Mouse (Mus musculus): Measurements from ENCODE around the gene Elavl1. TPM values are rescaled to one million over a fixed set of nuclear protein-coding genes. Genes with fewer than 3 reads are reported as not detected.

Gene Elavl1
- polyA plus RNA-seq, 1 experiment, result 20.7 TPM

GRCm38 (mm10) chr8:4247241-4247640 is 78.0 kb downstream of the Elavl1 start:
- H3K36me3 ChIP-seq (ENCODE audit: control insufficient read depth, insufficient read depth, low read length), result peaks cover 47% of the 10 kb centered on the region
- H3K27ac ChIP-seq (ENCODE audit: insufficient read depth, low read depth, low read length), result no peak overlapping the region
- no peaks in the 10 kb centered on the region; the same call in 1 of the 2 replicates for H3K4me1 ChIP-seq (ENCODE audit: control insufficient read depth, insufficient read depth, insufficient read length, low read length)
- no peaks in the 10 kb centered on the region for H3K27me3 ChIP-seq (ENCODE audit: control insufficient read depth, insufficient read depth, low read length)
- H3K4me3 ChIP-seq (ENCODE audit: low read depth, low read length), result no peak overlapping the region
- WGBS, result 73% methylated on average over 8 of the region's 8 CpGs
- TF ChIP-seq POLR2A (IDR thresholded peaks at IDR 0.05; ENCODE audit: low read depth, low read length) (no peak), CTCF (IDR thresholded peaks at IDR 0.05; ENCODE audit: extremely low read depth, insufficient read length, insufficient replicate concordance, low read depth, low read length) (no peak)

GRCm38 (mm10) chr8:4245737-4246136 is 79.5 kb downstream of the Elavl1 start:
- TF ChIP-seq POLR2A (IDR thresholded peaks at IDR 0.05; ENCODE audit: low read depth, low read length) (no peak), CTCF (IDR thresholded peaks at IDR 0.05; ENCODE audit: extremely low read depth, insufficient read length, insufficient replicate concordance, low read depth, low read length) (no peak)
- H3K27me3 ChIP-seq (ENCODE audit: control insufficient read depth, insufficient read depth, low read length), result no peaks in the 10 kb centered on the region
- H3K4me3 ChIP-seq (ENCODE audit: low read depth, low read length), result no peak overlapping the region
- 90% methylated on average over 13 of the region's 13 CpGs for WGBS
- peaks cover 49% of the 10 kb centered on the region for H3K36me3 ChIP-seq (ENCODE audit: control insufficient read depth, insufficient read depth, low read length)
- no peak overlapping the region for H3K27ac ChIP-seq (ENCODE audit: insufficient read depth, low read depth, low read length)
- H3K4me1 ChIP-seq (ENCODE audit: control insufficient read depth, insufficient read depth, insufficient read length, low read length), result no peaks in the 10 kb centered on the region; the same call in 1 of the 2 replicates

- peaks cover 49% of the 10 kb centered on the region for H3K36me3 ChIP-seq (ENCODE audit: control insufficient read depth, insufficient read depth, low read length)
- no peak overlapping the region for H3K4me3 ChIP-seq (ENCODE audit: low read depth, low read length)
- no peak for TF ChIP-seq CTCF (IDR thresholded peaks at IDR 0.05; ENCODE audit: extremely low read depth, insufficient read length, insufficient replicate concordance, low read depth, low read length)
- TF ChIP-seq POLR2A (IDR thresholded peaks at IDR 0.05; ENCODE audit: low read depth, low read length), result no peak
- no peak overlapping the region for H3K27ac ChIP-seq (ENCODE audit: insufficient read depth, low read depth, low read length)
- H3K27me3 ChIP-seq (ENCODE audit: control insufficient read depth, insufficient read depth, low read length), result no peaks in the 10 kb centered on the region
- peaks cover 2% of the 10 kb centered on the region; the same call in 1 of the 2 replicates for H3K4me1 ChIP-seq (ENCODE audit: control insufficient read depth, insufficient read depth, insufficient read length, low read length)
- 91% methylated on average over 5 of the region's 5 CpGs for WGBS
Observed at GRCm38 (mm10) chr8:4245061-4245460, 80.2 kb downstream of the Elavl1 start.

GRCm38 (mm10) chr8:4239193-4239890 is 85.9 kb downstream of the Elavl1 start:
- 2% methylated on average over 19 of the region's 19 CpGs for WGBS
- TF ChIP-seq POLR2A (IDR thresholded peaks at IDR 0.05; ENCODE audit: low read depth, low read length) (no peak), CTCF (IDR thresholded peaks at IDR 0.05; ENCODE audit: extremely low read depth, insufficient read length, insufficient replicate concordance, low read depth, low read length) (no peak)
- Histone ChIP-seq H3K36me3 (ENCODE audit: control insufficient read depth, insufficient read depth, low read length) (peaks cover 20% of the 10 kb centered on the region), H3K4me3 (ENCODE audit: low read depth, low read length) (peak overlapping the region; percentile 83), H3K27me3 (ENCODE audit: control insufficient read depth, insufficient read depth, low read length) (no peaks in the 10 kb centered on the region), H3K4me1 (ENCODE audit: control insufficient read depth, insufficient read depth, insufficient read length, low read length) (peaks cover 11% of the 10 kb centered on the region; the same call in 1 of the 2 replicates), H3K27ac (ENCODE audit: insufficient read depth, low read depth, low read length) (peak overlapping the region; percentile 77)

GRCm38 (mm10) chr8:4238434-4239192 is 86.6 kb downstream of the Elavl1 start, which contains the start of the genes Map2k7 and Gm49320:
Map2k7 (plus strand) TSS chr8:4238740.
Gm49320 (plus strand) TSS chr8:4238865.
- TF ChIP-seq POLR2A (IDR thresholded peaks at IDR 0.05; ENCODE audit: low read depth, low read length) (peak; percentile 67; the same call in 1 of the 2 replicates), CTCF (IDR thresholded peaks at IDR 0.05; ENCODE audit: extremely low read depth, insufficient read length, insufficient replicate concordance, low read depth, low read length) (peak; percentile 35; the same call in 1 of the 2 replicates)
- H3K4me1 ChIP-seq (ENCODE audit: control insufficient read depth, insufficient read depth, insufficient read length, low read length), result peaks cover 11% of the 10 kb centered on the region; the same call in 1 of the 2 replicates
- peaks cover 12% of the 10 kb centered on the region for H3K36me3 ChIP-seq (ENCODE audit: control insufficient read depth, insufficient read depth, low read length)
- WGBS, result under 1% methylated on average over 69 of the region's 71 CpGs
- peak within 1 kb of the TSS; percentile 85 for H3K27ac ChIP-seq (ENCODE audit: insufficient read depth, low read depth, low read length)
- peak within 1 kb of the TSS; percentile 83 for H3K4me3 ChIP-seq (ENCODE audit: low read depth, low read length)
- no peaks in the 10 kb centered on the region for H3K27me3 ChIP-seq (ENCODE audit: control insufficient read depth, insufficient read depth, low read length)

- H3K4me3 ChIP-seq (ENCODE audit: low read depth, low read length), result peak overlapping the region; percentile 83
- WGBS, result 11% methylated on average over 15 of the region's 15 CpGs
- H3K27ac ChIP-seq (ENCODE audit: insufficient read depth, low read depth, low read length), result peak overlapping the region; percentile 85
- TF ChIP-seq CTCF (IDR thresholded peaks at IDR 0.05; ENCODE audit: extremely low read depth, insufficient read length, insufficient replicate concordance, low read depth, low read length), result no peak
- no peak for TF ChIP-seq POLR2A (IDR thresholded peaks at IDR 0.05; ENCODE audit: low read depth, low read length)
- H3K4me1 ChIP-seq (ENCODE audit: control insufficient read depth, insufficient read depth, insufficient read length, low read length), result peaks cover 11% of the 10 kb centered on the region; the same call in 1 of the 2 replicates
- peaks cover 6% of the 10 kb centered on the region; the same call in 1 of the 2 replicates for H3K36me3 ChIP-seq (ENCODE audit: control insufficient read depth, insufficient read depth, low read length)
- no peaks in the 10 kb centered on the region for H3K27me3 ChIP-seq (ENCODE audit: control insufficient read depth, insufficient read depth, low read length)
Observed at GRCm38 (mm10) chr8:4237814-4238433, 87.3 kb downstream of the Elavl1 start.

Other genes with a start within 250 kb of the Elavl1 start
- gene Cd209f, start 219.6 kb downstream of the Elavl1 start, polyA plus RNA-seq (2012; rRNA removed), result 0.86 TPM in 1 of 2 replicates, not detected in the other
- 0.67 TPM in 1 of 2 replicates, not detected in the other for gene Cd209g, start 191.3 kb downstream of the Elavl1 start, polyA plus RNA-seq (2012; rRNA removed)
- gene Evi5l, start 158.8 kb downstream of the Elavl1 start, polyA plus RNA-seq (2012; rRNA removed), result 3.9 and 5.2 TPM in 2 replicates
- 0.08 and 0.18 TPM in 2 replicates for gene Prr36, start 108.0 kb downstream of the Elavl1 start, polyA plus RNA-seq (2012; rRNA removed)
- gene Lrrc8e, start 98.6 kb downstream of the Elavl1 start, polyA plus RNA-seq (2012; rRNA removed), result 0.09 and 0.46 TPM in 2 replicates
- 10.2 and 27.0 TPM in 2 replicates for gene Map2k7, start 86.7 kb downstream of the Elavl1 start, polyA plus RNA-seq (2012; rRNA removed)
- gene Gm49320, start 86.5 kb downstream of the Elavl1 start, polyA plus RNA-seq (2012; rRNA removed), result 0.93 and 1.1 TPM in 2 replicates
- gene Tgfbr3l, start 77.2 kb downstream of the Elavl1 start, polyA plus RNA-seq (2012; rRNA removed), result 17.2 and 60.2 TPM in 2 replicates
- 15.0 and 22.6 TPM in 2 replicates for gene Snapc2, start 72.3 kb downstream of the Elavl1 start, polyA plus RNA-seq (2012; rRNA removed)
- 14.1 and 18.5 TPM in 2 replicates for gene Ctxn1, start 66.1 kb downstream of the Elavl1 start, polyA plus RNA-seq (2012; rRNA removed)
- gene Timm44, start 49.5 kb downstream of the Elavl1 start, polyA plus RNA-seq (2012; rRNA removed), result 51.6 and 65.2 TPM in 2 replicates
- 84.4 and 180 TPM in 2 replicates for gene Ccl25, start 203 bp downstream of the Elavl1 start, polyA plus RNA-seq (2012; rRNA removed)
- 14.4 and 14.8 TPM in 2 replicates for gene Cers4, start 167.6 kb upstream of the Elavl1 start, polyA plus RNA-seq (2012; rRNA removed)

Data from small intestine, adult 2 months (tissue).